Mouse (Mus musculus): Measurements from ENCODE around the gene Lrrc4.

Lrrc4 gene

GRCm38 (mm10) chr6:28853654-28854053, 22.1 kb upstream of the Lrrc4 start:
- DNase-seq: no peak

DNA sequence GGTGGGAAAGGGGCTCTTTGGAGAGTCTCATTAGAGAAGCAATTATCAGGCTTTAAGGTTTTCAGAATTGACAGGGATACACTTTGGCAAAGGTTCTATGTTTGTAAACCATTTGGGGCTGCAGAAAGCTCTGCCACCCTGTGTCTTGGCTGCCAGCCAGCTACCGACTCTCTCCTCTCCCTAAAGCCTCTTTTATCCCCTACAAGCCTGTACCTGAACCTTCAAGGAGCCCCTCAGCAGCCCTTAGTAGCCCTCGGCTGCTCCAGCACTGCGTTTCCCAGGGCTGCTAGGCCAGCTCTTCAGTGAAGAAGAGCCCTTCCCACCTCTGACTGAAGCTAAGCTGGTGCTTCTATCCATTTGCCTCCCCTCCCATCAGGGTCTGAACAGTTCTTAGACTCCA, 21.6 kb upstream of the Lrrc4 start:
- peak in 1 of 2 experiments; percentile 59 for DNase-seq

DNA sequence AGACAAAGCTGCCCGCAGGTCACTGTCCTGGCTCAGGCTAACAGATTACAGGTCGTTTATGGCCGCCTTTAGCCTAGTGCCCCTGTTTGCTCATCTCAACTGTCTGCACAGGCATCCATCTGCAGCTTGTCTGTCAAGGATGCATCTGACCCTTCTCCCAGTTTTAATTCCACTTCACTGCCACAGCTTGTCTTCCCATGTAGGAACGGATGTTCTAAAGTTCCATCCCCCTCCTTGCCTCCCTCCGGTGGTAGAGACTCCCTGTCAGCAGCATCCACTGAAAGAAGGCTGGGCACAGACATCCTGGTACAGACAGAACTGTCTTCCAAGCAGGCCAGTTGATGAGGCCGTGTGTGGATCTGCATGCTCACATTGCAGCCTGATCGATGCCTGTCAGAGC, 20.8 kb upstream of the Lrrc4 start:
- DNase-seq: no peak

DNA sequence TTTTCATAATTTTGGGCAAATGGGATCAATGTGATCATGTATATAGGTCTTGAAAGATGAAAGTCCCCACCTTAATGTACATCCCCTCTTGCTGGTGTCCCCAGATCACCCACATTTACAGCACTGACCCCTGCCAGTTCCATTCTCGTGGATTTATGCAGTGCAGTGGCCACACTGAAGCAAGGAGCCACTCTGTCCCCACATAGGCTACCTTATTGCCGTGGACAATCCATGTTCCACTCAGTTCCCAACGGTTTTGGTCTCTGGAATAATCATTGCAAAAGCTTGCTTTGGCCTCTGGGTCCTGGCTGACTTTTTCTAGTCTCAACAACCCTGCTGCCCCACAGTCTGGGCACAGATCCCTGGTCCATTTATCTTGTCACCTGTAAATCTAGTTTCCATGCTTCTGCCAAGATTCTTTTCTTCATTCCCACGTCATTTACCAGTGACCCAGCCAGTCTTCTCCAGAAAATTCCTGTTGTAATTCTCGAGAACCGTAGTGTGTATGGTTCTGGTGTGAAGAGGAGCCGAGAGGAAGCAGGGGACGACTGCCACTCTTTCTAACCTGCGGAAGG, 18.9 kb upstream of the Lrrc4 start:
- no peak for DNase-seq

GRCm38 (mm10) chr6:28849317-28849716, 17.8 kb upstream of the Lrrc4 start:
- DNase-seq: no peak

GRCm38 (mm10) chr6:28848891-28849290, 17.3 kb upstream of the Lrrc4 start:
- DNase-seq: no peak

DNA sequence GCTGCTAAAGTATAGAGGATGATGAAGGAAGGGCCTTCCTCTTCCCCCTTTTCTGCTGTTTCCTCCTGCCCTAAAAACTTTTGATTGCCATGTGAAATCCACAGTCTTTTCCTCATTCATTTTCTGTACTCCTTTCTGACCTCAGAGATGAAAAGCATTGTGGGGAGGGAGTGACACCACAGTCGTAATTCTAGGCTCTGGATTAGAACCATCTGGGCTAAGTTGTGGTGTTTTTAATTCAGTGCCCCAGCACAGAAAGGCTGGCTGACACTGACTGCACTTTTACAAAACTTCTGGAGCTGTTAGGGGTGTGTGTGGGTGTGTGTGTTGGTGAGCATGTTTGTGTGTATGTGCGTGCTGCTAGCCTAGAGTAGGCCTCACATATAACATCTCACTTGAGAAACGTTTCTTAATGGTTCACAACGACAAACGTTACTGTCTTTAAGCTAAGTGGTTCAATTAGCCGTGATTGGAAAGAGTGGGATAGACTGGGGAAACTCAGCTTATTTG, 16.8 kb upstream of the Lrrc4 start:
- no peak for DNase-seq

DNA sequence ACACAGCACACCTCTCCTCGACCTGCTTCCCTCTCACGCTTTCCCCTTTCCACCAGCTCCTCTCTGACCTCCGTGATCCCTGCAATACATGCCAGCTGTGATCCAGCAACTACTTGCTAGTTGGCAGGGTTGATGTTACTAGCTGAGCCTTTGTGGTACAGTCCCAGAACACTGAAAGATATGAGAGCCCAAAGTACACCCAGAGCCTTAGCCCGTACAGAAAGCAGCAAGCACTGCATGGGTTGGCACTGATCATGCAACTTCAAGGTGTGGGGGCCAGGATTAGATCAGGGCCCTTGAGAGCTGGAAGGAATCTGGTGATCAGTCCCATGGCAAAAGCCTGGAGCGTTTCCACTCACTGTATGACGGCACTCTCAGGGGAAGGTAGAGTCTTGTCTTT, 16.1 kb upstream of the Lrrc4 start:
- DNase-seq: no peak

- no peak for DNase-seq
These were observed 14.1 kb upstream of the Lrrc4 start for GRCm38 (mm10) chr6:28845610-28846009.

GRCm38 (mm10) chr6:28842375-28843276, 11.1 kb upstream of the Lrrc4 start:
- peak; percentile 63 to 77 for DNase-seq

DNA sequence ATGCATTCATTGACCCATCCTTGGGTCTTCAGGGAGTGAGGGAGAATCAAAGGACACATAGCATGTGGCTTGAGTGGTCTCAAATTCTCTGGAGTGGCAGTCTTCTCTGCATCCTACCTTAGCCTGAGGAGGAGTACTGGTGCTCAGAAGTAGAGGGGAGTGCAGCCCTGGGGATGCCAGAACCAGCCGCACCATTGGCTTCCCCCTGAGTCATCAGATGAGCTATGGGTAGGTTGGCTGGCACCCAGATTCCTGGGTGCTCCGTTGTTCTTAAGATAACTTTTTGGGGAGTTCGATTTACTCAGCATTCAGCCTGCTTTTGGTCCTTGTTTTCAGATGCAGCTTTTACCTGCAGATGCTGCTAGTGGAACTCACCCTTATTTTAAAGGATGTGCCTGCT, 10.0 kb upstream of the Lrrc4 start:
- no peak for DNase-seq

GRCm38 (mm10) chr6:28836600-28836999, 5.1 kb upstream of the Lrrc4 start:
- peak in 1 of 2 experiments; percentile 47 for DNase-seq

DNA sequence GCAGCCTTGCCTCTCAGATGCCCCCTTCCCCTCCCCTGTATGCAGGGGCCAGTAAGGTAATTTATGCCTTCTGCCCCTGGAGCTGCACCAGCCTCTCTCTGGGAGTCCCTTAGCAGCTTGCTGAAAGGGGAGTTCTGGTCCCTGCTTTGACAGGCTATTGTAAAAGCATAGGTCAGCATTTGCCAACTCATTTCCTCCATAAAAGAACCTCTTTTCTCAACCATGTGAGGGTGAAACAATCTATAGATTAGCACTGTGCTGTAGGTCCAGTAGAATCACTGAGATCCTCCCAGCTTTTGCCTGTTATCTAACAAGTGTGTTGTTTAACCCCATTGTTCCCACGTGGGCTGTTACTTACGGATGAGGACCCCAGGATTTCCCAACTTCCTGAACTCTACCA, 2.5 kb upstream of the Lrrc4 start:
- no peak for DNase-seq

DNA sequence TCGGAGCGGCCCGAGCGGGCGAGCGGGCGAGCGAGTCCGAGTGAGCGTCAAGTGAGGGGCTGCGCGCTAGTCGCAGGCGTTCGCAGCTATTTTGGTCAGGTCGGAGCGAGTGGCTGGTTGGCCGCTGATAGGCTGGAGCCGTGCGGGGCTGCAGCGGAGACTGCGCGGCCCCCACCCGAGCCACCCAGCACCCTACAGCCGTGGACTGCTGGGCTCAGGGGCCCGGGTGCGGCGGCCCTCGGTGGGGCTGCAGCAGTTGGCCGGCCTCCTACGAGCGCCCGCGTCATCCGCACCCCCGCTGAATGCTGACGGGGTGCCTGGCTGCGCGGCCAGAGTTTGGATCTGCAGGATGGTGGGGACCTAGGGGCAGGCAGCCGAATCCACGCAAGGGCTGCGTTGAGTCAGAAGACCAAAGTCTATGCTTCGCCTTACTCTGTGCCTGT, 1.9 kb upstream of the Lrrc4 start:
- peak; percentile 81 to 82 for DNase-seq

- DNase-seq: peak; percentile 83 to 85
These were observed 1.3 kb upstream of the Lrrc4 start for GRCm38 (mm10) chr6:28832751-28833291.

DNA sequence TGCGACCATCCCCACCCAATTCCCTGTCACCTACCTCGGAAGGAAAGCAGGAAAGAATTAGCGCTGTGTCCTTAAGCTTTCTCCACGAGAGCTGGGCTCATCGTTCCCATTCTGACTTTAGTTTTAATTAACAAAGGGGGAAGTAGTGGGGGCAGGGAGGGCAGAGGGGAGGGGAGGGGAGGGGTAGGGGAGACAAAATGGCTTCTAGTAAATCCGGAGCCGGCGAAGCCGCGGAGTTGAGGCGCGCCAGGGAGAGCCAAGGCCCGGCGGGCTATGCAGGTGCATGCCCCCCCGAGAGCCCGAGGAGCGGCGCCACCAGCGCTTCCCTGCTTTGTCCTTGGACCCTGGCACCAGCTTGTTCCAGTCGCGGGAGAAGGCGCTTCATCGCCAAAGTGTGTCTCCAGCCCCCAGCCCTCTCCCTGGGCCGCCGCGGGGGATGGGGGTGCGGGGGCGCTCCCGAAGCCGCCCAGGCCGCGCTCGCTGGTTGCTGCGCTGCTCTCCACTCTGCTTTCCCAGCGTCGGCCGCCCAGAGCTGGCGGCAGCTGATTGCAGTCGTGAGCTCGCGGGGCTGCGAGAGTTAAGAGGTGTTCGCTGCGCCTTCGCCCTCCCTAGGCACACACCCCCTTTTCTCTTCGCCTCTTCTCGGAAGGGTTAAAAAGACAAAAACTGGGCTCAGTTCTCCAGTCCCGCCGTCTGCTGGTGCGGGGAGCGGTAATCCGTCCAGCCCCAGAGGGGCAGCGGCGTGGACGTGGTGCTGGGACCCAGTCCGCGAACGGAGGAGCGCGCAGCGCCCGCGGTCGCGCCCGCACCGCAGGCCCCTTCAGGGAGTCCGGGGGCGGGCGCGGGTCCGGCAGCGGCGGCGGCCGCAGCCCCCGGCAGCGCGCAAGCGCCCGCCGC, 555 bp upstream of the Lrrc4 start:
- peak; percentile 70 to 72 for DNase-seq

DNA sequence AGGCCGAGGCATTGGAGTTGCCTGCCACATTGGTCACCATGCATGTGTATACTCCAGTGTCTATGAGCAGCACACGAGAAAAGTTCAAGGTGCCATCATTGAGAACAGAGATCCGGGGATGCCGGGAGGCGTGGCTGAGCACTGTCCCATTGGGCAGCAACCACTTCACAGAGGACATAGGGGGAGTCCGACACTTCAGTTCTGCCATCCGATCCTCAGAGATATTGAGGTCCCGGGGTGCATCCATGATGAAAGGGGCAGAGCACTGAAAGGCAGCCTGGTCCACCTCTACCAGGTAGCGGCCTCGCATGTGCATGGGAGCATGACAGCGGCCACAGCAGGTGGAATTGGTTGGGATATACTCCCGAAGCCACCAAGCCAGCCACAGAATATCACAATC, 1.2 kb downstream of the Lrrc4 start:
- DNase-seq: no peak

GRCm38 (mm10) chr6:28828593-28828992, 3.0 kb downstream of the Lrrc4 start:
- peak; percentile 57 to 59 for DNase-seq

GRCm38 (mm10) chr6:28827565-28827964, 4.0 kb downstream of the Lrrc4 start:
- DNase-seq: peak in 1 of 2 experiments; percentile 47

- peak in 1 of 2 experiments; percentile 6 for DNase-seq
These were observed 4.7 kb downstream of the Lrrc4 start for GRCm38 (mm10) chr6:28826689-28827389.

DNA sequence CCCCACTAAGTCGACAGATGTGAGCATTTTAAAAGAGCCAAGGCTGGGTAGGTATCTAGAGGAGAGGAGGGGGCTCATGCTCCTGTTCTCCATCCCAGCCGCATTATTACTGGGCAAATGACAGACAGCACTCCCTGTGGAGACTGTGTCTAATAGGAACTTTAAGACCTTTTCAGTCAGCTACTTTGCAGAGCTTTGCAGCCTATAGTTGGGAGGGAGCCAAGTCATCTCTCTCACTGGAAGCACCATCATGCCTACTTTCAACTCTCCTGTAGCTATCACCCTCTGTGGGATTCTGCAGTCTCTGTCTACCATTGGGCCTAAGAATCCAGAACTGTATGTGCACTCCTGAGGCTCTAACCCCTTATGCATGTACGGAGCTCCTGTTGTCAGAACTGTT, 5.7 kb downstream of the Lrrc4 start:
- peak in 1 of 2 experiments; percentile 9 for DNase-seq

DNA sequence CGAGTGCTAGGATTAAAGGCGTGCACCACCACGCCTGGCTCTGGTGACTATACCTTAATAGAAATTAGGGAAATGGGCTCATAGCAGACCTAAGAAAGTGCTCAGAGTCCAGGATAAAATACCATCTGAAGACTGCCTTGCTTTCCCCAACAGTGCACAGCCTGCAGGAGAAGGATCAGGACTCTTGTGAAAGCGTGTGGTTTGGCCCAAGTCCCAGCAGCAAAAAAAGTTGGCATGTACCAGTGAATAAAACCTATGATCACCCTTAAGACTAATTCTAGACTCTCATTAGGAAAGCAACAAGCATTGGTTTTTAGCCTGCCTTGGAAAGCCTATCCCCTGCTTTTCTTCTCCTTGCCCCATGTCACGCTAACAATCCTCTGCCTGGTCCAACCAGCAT, 7.7 kb downstream of the Lrrc4 start:
- DNase-seq: peak in 1 of 2 experiments; percentile 9
